Mouse (Mus musculus): ENCODE results near the gene Gm14401.
"Not testable (repeated sequence)": the region's sequence is repeated elsewhere in the genome, so short reads cannot be mapped to it uniquely, and the experiment has no call there.

Gene Gm14401

GRCm38 (mm10) chr2:177073432-177074423 lies at the start of gene Gm14401:
Gene Gm14401, plus strand, starts transcription at chr2:177074320.
- not testable (repeated sequence) for DNase-seq

GRCm38 (mm10) chr2:177072807-177073206 lies 1.3 kb upstream of the Gm14401 start:
- DNase-seq: not testable (repeated sequence)

GRCm38 (mm10) chr2:177075015-177075414 lies 895 bp downstream of the Gm14401 start:
- not testable (repeated sequence) for DNase-seq

GRCm38 (mm10) chr2:177079866-177080265 lies 5.7 kb downstream of the Gm14401 start:
- not testable (repeated sequence) for DNase-seq

GRCm38 (mm10) chr2:177109086-177109485 lies 35.0 kb downstream of the Gm14401 start:
- DNase-seq: not testable (repeated sequence)

GRCm38 (mm10) chr2:177129097-177129496 lies 55.0 kb downstream of the Gm14401 start:
- not testable (repeated sequence) for DNase-seq
